Mouse (Mus musculus): ENCODE results near the gene Wwc2.

- no peak for TF ChIP-seq POLR2AphosphoS2 (IDR thresholded peaks at IDR 0.05; ENCODE audit: insufficient read length, low read depth)
- TF ChIP-seq MYOG (IDR thresholded peaks at IDR 0.05; ENCODE audit: control insufficient read depth in 1 of 3, insufficient read depth in 1 of 3, insufficient read length in 2 of 3, low read depth in 2 of 3): no peak
- TF ChIP-seq E2F4 (IDR thresholded peaks at IDR 0.05; ENCODE audit: insufficient read depth): no peak
- no peak for TF ChIP-seq POLR2A (IDR thresholded peaks at IDR 0.05; ENCODE audit: insufficient read length, low read depth)
- no peak for TF ChIP-seq MAX (IDR thresholded peaks at IDR 0.05; ENCODE audit: low read depth)
- no peak for TF ChIP-seq TCF3 (IDR thresholded peaks at IDR 0.05; ENCODE audit: insufficient read length, low read depth)
- no peak for TF ChIP-seq CEBPB (IDR thresholded peaks at IDR 0.05; ENCODE audit: insufficient read depth, poor library complexity, severe bottlenecking)
- no peak for TF ChIP-seq USF1 (IDR thresholded peaks at IDR 0.05; ENCODE audit: low read depth)
- TF ChIP-seq TCF12 (IDR thresholded peaks at IDR 0.05; ENCODE audit: insufficient read depth, poor library complexity, severe bottlenecking): no peak
- TF ChIP-seq SRF (IDR thresholded peaks at IDR 0.05; ENCODE audit: control insufficient read depth, insufficient read length, low read depth): no peak
- TF ChIP-seq MYOD1 (IDR thresholded peaks at IDR 0.05; ENCODE audit: control insufficient read depth in 1 of 3, insufficient read length in 2 of 3, low read depth in 2 of 3): no peak
- no peak for TF ChIP-seq REST (IDR thresholded peaks at IDR 0.05; ENCODE audit: insufficient read depth, insufficient read length)
Measured at GRCm38 (mm10) chr8:47933087-47933486, 57.6 kb downstream of the Wwc2 start.

All from myocyte (in vitro differentiated cells).